Mouse (Mus musculus): ENCODE results near the gene Tmem87a. TPM values are rescaled to one million over a fixed set of nuclear protein-coding genes. Genes with fewer than 3 reads are reported as not detected.

Gene Tmem87a
- 0.92 and 1.5 TPM in 2 replicates for polyA plus RNA-seq (2012; ENCODE audit: low replicate concordance)

GRCm38 (mm10) chr2:120403986-120404822 lies at the start of gene Tmem87a:
Gene Tmem87a, minus strand, starts transcription at chr2:120404113.

GRCm38 (mm10) chr2:120403653-120403985 lies 294 bp downstream of the Tmem87a start, which contains the start of gene Ganc:
Gene Ganc, plus strand, starts transcription at chr2:120403896.

GRCm38 (mm10) chr2:120352682-120353646 lies 50.9 kb downstream of the Tmem87a start, which contains the start of gene Vps39:
Gene Vps39, minus strand, starts transcription at chr2:120353137.

GRCm38 (mm10) chr2:120313976-120314375 lies 89.9 kb downstream of the Tmem87a start, which contains the start of gene Pla2g4f:
Gene Pla2g4f, minus strand, starts transcription at chr2:120314165.

Other genes starting within 250 kb of the Tmem87a start
- gene Ehd4, start 249.5 kb downstream of the Tmem87a start, polyA plus RNA-seq (2012; ENCODE audit: low replicate concordance): 19.0 and 44.4 TPM in 2 replicates
- 0.05 TPM in 1 of 2 replicates, not detected in the other for gene Pla2g4e, start 158.8 kb downstream of the Tmem87a start, polyA plus RNA-seq (2012; ENCODE audit: low replicate concordance)
- gene Pla2g4d, start 114.9 kb downstream of the Tmem87a start, polyA plus RNA-seq (2012; ENCODE audit: low replicate concordance): not detected in 2 replicates
- gene Pla2g4f, start 89.9 kb downstream of the Tmem87a start, polyA plus RNA-seq (2012; ENCODE audit: low replicate concordance): 0.13 TPM in 1 of 2 replicates, not detected in the other
- gene Vps39, start 51.0 kb downstream of the Tmem87a start, polyA plus RNA-seq (2012; ENCODE audit: low replicate concordance): 7.8 and 8.6 TPM in 2 replicates
- gene Ganc, start 217 bp downstream of the Tmem87a start, polyA plus RNA-seq (2012; ENCODE audit: low replicate concordance): 0.83 and 2.6 TPM in 2 replicates
- 0.11 TPM in 1 of 2 replicates, not detected in the other for gene Capn3, start 51.9 kb upstream of the Tmem87a start, polyA plus RNA-seq (2012; ENCODE audit: low replicate concordance)
- 18.1 and 39.1 TPM in 2 replicates for gene Zfp106, start 159.7 kb upstream of the Tmem87a start, polyA plus RNA-seq (2012; ENCODE audit: low replicate concordance)
- gene Snap23, start 163.6 kb upstream of the Tmem87a start, polyA plus RNA-seq (2012; ENCODE audit: low replicate concordance): 3.4 and 7.0 TPM in 2 replicates
- 0.11 and 0.87 TPM in 2 replicates for gene Haus2, start 205.3 kb upstream of the Tmem87a start, polyA plus RNA-seq (2012; ENCODE audit: low replicate concordance)
- gene Lrrc57, start 205.4 kb upstream of the Tmem87a start, polyA plus RNA-seq (2012; ENCODE audit: low replicate concordance): 0.17 and 3.4 TPM in 2 replicates
- gene Stard9, start 225.0 kb upstream of the Tmem87a start, polyA plus RNA-seq (2012; ENCODE audit: low replicate concordance): 0.22 and 0.37 TPM in 2 replicates